Mouse (Mus musculus) lung, postnatal 0 days (tissue): ENCODE results near the gene Pisd. TPM values are rescaled to one million over a fixed set of nuclear protein-coding genes. Genes with fewer than 3 reads are reported as not detected.
"Not testable (repeated sequence)": the region's sequence is repeated elsewhere in the genome, so short reads cannot be mapped to it uniquely, and the experiment has no call there.

ENCODE experiments used
- ATAC-seq: fragments of 200-750 bp; cut with Nextera tagmentation; 2 replicates; pipeline ENCODE4 v1.8.0; 2017; ENCODE audit warnings: moderate library complexity
- DNase-seq: peaks from one replicate; pipeline ENCODE4 v3.0.0-alpha.2; 2016; ENCODE audit warnings: low spot score
- H3K27ac ChIP-seq: fragments of 300-500 bp; sonication (generic); 2 replicates; pipeline ENCODE4 v1.5.1; 2014; ENCODE audit warnings: antibody characterized with exemption, mild to moderate bottlenecking, low read length, mixed read lengths
- H3K27me3 ChIP-seq: fragments of 300-500 bp; sonication (generic); replicated peaks from 2 replicates; pipeline ENCODE4 v1.6.1; 2014; ENCODE audit warnings: low read length, mixed read lengths; ENCODE audit not compliant: insufficient read depth
- H3K36me3 ChIP-seq: fragments of 300-500 bp; sonication (generic); 2 replicates; pipeline ENCODE4 v1.6.1; 2014; ENCODE audit warnings: low read length, mixed read lengths; ENCODE audit not compliant: insufficient read depth
- H3K4me1 ChIP-seq: fragments of 300-500 bp; sonication (generic); 2 replicates; pipeline ENCODE4 v1.6.1; 2014; ENCODE audit warnings: antibody characterized with exemption, low read depth, low read length, mixed read lengths; ENCODE audit not compliant: insufficient read depth
- H3K4me2 ChIP-seq: fragments of 300-500 bp; sonication (generic); replicated peaks from 2 replicates; pipeline ENCODE4 v1.6.1; 2014; ENCODE audit warnings: low read depth, mild to moderate bottlenecking, low read length, moderate library complexity, mixed read lengths
- H3K4me3 ChIP-seq: fragments of 300-500 bp; sonication (generic); 2 replicates; pipeline ENCODE4 v1.5.1; 2014; ENCODE audit warnings: low read depth, low read length
- H3K9ac ChIP-seq: fragments of 300-500 bp; sonication (generic); replicated peaks from 2 replicates; pipeline ENCODE4 v1.6.1; 2014; ENCODE audit warnings: low read depth, mild to moderate bottlenecking
- H3K9me3 ChIP-seq: fragments of 300-500 bp; sonication (generic); 2 replicates; pipeline ENCODE4 v1.6.1; 2016; ENCODE audit warnings: low read length, mixed read lengths
- CTCF ChIP-seq: IDR thresholded peaks from 2 replicates; pipeline ENCODE4 v1.5.1; 2016; ENCODE audit warnings: antibody characterized with exemption, mild to moderate bottlenecking
- EP300 ChIP-seq: IDR thresholded peaks from 2 replicates; pipeline ENCODE4 v1.6.1; 2016; ENCODE audit warnings: antibody characterized with exemption, mild to moderate bottlenecking, control low read depth
- WGBS: fragments of 180-500 bp; shearing (Covaris S2); extraction: QIAGEN DNeasy Blood & Tissue Kit; methylation state at CpG from one replicate; pipeline ENCODE4 v1.1.7; 2014; 5-methylcytosine and 5-hydroxymethylcytosine counted together
- polyA plus RNA-seq: library from polyadenylated mRNA; unstranded; fragments of >200 nt; fragmentation: Nextera tagmentation; extraction: Ambion mirVana; gene quantifications from 2 replicates; pipeline ENCODE4 v1.2.1, GENCODE M21; 2015

The Pisd gene
- polyA plus RNA-seq, 1 experiment from 2014 or later: 72.7 TPM

- no peaks in the 10 kb centered on the region for H3K9me3 ChIP-seq
- no peak overlapping the region for H3K27ac ChIP-seq
- H3K4me2 ChIP-seq: no peak overlapping the region
- H3K4me1 ChIP-seq: no peaks in the 10 kb centered on the region
- no peak for ATAC-seq
- H3K4me3 ChIP-seq: no peak overlapping the region
- TF ChIP-seq EP300 (no peak), CTCF (no peak)
- 88% methylated on average over 4 of the region's 4 CpGs for WGBS
- no peaks in the 10 kb centered on the region for H3K36me3 ChIP-seq
- no peaks in the 10 kb centered on the region for H3K27me3 ChIP-seq
- no peak overlapping the region for H3K9ac ChIP-seq
- DNase-seq: no peak
These were observed 17.6 kb downstream of the Pisd start for GRCm38 (mm10) chr5:32767636-32768373.

DNA sequence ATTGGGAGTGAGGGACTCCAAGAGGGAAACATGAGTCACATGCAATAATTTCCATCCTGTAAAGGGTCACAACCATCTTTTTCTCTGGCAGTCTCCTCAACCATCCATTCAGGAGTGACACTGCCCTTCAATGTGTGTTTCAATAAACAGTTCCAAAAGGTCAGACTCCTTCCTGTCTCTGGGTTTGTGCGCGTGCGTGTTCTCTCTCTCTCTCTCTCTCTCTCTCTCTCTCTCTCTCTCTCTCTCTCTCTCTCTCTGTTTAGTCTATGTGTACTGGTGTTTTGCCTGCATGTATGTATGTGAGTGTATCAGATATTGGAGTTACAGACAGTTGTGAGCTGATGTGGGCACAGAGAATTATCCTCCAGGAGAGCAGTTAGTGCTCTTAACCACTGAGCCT is 18.4 kb downstream of the Pisd start:
- no peaks in the 10 kb centered on the region for H3K9me3 ChIP-seq
- DNase-seq (no peak), ATAC-seq (peak; percentile 35; the same call in 1 of the 2 replicates)
- no peak for TF ChIP-seq CTCF
- no peak for TF ChIP-seq EP300
- H3K27me3 ChIP-seq: no peaks in the 10 kb centered on the region
- no peak overlapping the region for H3K27ac ChIP-seq
- H3K4me2 ChIP-seq: no peak overlapping the region
- H3K4me3 ChIP-seq: no peak overlapping the region
- no peaks in the 10 kb centered on the region for H3K4me1 ChIP-seq
- H3K9ac ChIP-seq: no peak overlapping the region
- WGBS: 47% methylated on average over 3 of the region's 3 CpGs
- no peaks in the 10 kb centered on the region for H3K36me3 ChIP-seq

DNA sequence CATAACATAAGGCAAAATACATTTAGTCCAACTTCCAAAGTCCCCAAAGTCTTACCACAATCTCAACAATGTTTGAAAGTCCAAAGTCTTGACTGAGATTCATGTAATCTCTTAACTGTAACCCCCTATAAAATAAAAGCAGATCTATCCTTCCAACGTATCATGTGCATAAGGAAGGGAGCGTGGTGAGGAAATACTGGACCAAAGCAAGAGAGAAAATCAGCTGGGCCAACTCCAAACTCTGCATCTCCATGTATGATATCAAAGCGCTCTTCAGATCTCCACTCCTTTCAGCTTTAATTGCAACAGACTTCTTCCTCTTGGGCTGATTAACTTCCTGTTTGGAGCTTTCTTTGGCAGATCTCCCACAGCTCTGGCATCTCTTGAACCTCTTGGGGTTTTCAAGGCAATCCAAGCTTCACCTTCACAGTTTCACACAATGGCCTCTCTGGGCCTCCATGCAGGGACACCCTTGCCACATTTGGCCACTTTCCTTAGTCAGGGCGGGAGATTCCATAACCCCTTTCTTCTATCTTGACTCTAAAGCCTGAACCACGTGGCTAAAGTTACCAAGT is 23.8 kb downstream of the Pisd start:
- DNase-seq: peak; percentile 76
- Histone ChIP-seq H3K27me3 (no peaks in the 10 kb centered on the region), H3K27ac (no peak overlapping the region), H3K4me1 (no peaks in the 10 kb centered on the region), H3K4me2 (no peak overlapping the region), H3K36me3 (no peaks in the 10 kb centered on the region), H3K9ac (no peak overlapping the region), H3K9me3 (no peaks in the 10 kb centered on the region), H3K4me3 (no peak overlapping the region)
- ATAC-seq: peak; percentile 38
- TF ChIP-seq EP300 (0 out of 2 replicates have a peak, but pooled peaks have one; percentile 28), CTCF (no peak)
- 56% methylated on average over 5 of the region's 5 CpGs for whole genome bisulfite sequencing

DNA sequence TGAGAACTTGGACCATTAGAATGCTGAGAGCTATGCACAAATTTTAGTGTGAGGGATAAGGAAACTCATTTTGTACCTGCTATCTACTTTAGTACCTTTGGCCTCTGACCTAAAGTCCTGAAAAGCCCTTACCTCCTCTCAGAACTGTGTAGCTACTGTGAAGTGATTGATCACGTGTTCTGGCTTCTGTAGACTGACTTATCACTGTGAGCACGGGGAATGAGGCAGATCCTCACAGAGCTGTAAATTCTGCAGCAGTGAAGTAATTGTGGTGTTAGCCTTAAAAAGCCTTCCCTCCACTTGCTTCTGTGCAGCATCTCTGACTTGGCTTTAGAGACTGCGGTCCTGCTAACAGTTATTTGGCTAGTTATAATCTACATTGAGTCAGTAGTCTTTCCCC is 24.7 kb downstream of the Pisd start:
- no peak overlapping the region for H3K27ac ChIP-seq
- TF ChIP-seq EP300 (no peak), CTCF (no peak)
- H3K4me2 ChIP-seq: no peak overlapping the region
- WGBS: 71% methylated on average over 3 of the region's 3 CpGs
- DNase-seq (no peak), ATAC-seq (no peak)
- H3K4me1 ChIP-seq: no peaks in the 10 kb centered on the region
- H3K9me3 ChIP-seq: no peaks in the 10 kb centered on the region
- H3K4me3 ChIP-seq: no peak overlapping the region
- no peak overlapping the region for H3K9ac ChIP-seq
- no peaks in the 10 kb centered on the region for H3K27me3 ChIP-seq
- no peaks in the 10 kb centered on the region for H3K36me3 ChIP-seq

DNA sequence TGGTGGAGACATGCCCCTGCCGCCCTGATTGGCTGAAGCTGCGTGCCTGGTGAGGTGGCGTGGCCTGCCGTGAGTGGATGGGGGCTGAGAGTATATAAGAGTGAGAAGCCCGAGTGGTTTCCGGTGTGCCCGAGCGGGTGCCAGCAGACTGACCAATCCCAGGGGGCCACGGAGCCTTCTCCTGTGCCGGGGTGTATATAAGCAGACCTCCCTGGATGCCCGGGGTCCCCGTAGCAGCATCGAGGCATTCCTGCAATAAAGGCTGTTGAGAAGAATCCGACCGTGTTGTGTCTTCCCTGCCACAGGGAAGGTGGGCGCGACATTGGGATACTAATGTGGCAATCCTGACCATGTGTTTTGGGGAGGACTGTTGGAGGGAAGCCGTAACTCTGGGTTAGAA is 25.1 kb downstream of the Pisd start:
- not testable (repeated sequence) for H3K27me3 ChIP-seq, H3K27ac ChIP-seq, H3K4me2 ChIP-seq, H3K4me3 ChIP-seq, DNase-seq, H3K9me3 ChIP-seq, ATAC-seq, H3K9ac ChIP-seq, H3K4me1 ChIP-seq, H3K36me3 ChIP-seq
- 97% methylated on average over 18 of the region's 18 CpGs for WGBS

DNA sequence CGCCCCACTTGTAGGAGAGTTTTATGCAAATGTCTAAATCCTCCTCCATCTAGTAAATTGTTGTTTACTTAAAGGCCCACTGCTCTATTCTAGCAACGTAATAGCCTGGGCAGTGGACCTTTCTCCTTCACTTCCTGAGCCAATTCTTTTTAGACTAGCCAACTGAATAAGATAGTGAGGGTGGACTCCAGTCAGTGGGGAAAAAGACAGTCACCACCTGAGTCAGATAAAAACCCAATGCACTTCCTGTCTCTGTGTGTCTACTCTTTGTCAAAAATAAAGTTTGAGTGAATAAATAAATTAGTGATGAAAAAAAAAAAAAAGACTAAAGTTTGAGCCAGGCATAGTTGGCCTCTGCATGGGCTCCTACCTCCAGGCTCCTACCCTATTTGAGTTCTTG is 25.8 kb downstream of the Pisd start:
- Histone ChIP-seq H3K36me3 (no peaks in the 10 kb centered on the region), H3K9ac (no peak overlapping the region), H3K9me3 (no peaks in the 10 kb centered on the region), H3K4me2 (no peak overlapping the region), H3K4me1 (no peaks in the 10 kb centered on the region), H3K27me3 (no peaks in the 10 kb centered on the region), H3K27ac (no peak overlapping the region), H3K4me3 (no peak overlapping the region)
- ATAC-seq: no peak
- no peak for DNase-seq
- WGBS: 67% methylated on average over 2 of the region's 2 CpGs
- no peak for TF ChIP-seq CTCF
- no peak for TF ChIP-seq EP300
